Mouse (Mus musculus) C2C12 (cell line): ENCODE data around the gene Slc5a12. TPM values are rescaled to one million over a fixed set of nuclear protein-coding genes. Genes with fewer than 3 reads are reported as not detected.

Experiments
- H3K27me3 ChIP-seq: one replicate; pipeline ENCODE4 v1.6.1; 2011; ENCODE audit not compliant: control insufficient read depth, insufficient read depth, insufficient read length
- H3K36me3 ChIP-seq: one replicate; pipeline ENCODE4 v1.6.1; 2011; ENCODE audit not compliant: control insufficient read depth, insufficient read depth
- H3K4me3 ChIP-seq: one replicate; pipeline ENCODE4 v1.5.1; 2011; ENCODE audit warnings: mild to moderate bottlenecking, control low read depth; ENCODE audit not compliant: poor library complexity, insufficient read depth, severe bottlenecking
- H3K79me2 ChIP-seq: one replicate; pipeline ENCODE4 v1.6.1; 2011; ENCODE audit not compliant: control insufficient read depth, insufficient read depth
- H3K79me3 ChIP-seq: one replicate; pipeline ENCODE4 v1.6.1; 2011; ENCODE audit warnings: low read depth, control low read depth
- H3ac ChIP-seq: one replicate; pipeline ENCODE3; 2011; ENCODE audit warnings: low read depth; ENCODE audit not compliant: control insufficient read depth, insufficient read length
- CEBPB ChIP-seq: IDR thresholded peaks from one replicate; pipeline ENCODE4 v1.6.1; 2011; ENCODE audit warnings: low read depth, mild to moderate bottlenecking, control low read depth, moderate library complexity
- CTCF ChIP-seq: IDR thresholded peaks from one replicate; pipeline ENCODE4 v1.5.1; 2011; ENCODE audit not compliant: control insufficient read depth, insufficient read depth, insufficient read length
- FOSL1 ChIP-seq: IDR thresholded peaks from one replicate; pipeline ENCODE4 v1.8.0; 2011; ENCODE audit warnings: mild to moderate bottlenecking, low read length; ENCODE audit not compliant: poor library complexity, insufficient read depth, severe bottlenecking
- MAX ChIP-seq: IDR thresholded peaks from one replicate; pipeline ENCODE4 v1.6.1; 2011; ENCODE audit warnings: mild to moderate bottlenecking, control low read depth
- MYOD1 ChIP-seq: IDR thresholded peaks from one replicate; pipeline ENCODE4 v1.6.1; 2011; ENCODE audit warnings: low read depth; ENCODE audit not compliant: control insufficient read depth, insufficient read length
- MYOG ChIP-seq: IDR thresholded peaks from one replicate; pipeline ENCODE4 v1.6.1; 2011; ENCODE audit not compliant: control insufficient read depth, insufficient read length; ENCODE audit errors: extremely low read depth
- USF1 ChIP-seq: IDR thresholded peaks from one replicate; pipeline ENCODE4 v1.6.1; 2011; ENCODE audit warnings: low read depth, mild to moderate bottlenecking, control low read depth, moderate library complexity
- polyA plus RNA-seq: library from polyadenylated mRNA; unstranded; fragments of >200 nt; fragmentation: generic; extraction: Trizol; gene quantifications from one replicate; pipeline ENCODE4 v1.2.1, GENCODE M21; 2012; ENCODE audit warnings: missing spikeins

Gene Slc5a12
- polyA plus RNA-seq, 1 experiment, result not detected

DNA sequence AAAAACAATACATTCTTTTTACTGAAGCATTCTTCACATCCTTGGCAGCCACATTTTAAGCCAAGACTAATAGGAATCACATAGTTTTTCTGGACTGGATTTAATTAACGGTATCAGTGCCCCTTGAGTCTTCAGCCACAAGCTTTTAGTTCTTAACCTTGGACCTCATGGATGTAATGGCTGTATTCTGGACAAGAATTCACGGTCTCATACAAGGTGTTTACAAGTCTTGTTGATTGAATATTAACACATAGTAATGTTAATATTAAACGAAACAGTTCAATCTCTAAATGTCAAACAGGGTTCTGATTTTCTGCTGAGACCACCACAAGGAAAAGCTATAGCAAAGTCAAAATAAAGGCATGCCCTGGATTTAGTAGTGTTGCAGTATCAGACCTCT is 4.8 kb upstream of the Slc5a12 start:
- Histone ChIP-seq H3K79me3 (no peaks in the 10 kb centered on the region), H3K79me2 (no peaks in the 10 kb centered on the region), H3K27me3 (no peaks in the 10 kb centered on the region), H3ac (no peak overlapping the region), H3K4me3 (no peak overlapping the region), H3K36me3 (no peaks in the 10 kb centered on the region)
- no peak for TF ChIP-seq MYOG
- no peak for TF ChIP-seq MAX
- TF ChIP-seq FOSL1, result no peak
- no peak for TF ChIP-seq MYOD1
- TF ChIP-seq USF1, result no peak
- no peak for TF ChIP-seq CEBPB
- no peak for TF ChIP-seq CTCF

DNA sequence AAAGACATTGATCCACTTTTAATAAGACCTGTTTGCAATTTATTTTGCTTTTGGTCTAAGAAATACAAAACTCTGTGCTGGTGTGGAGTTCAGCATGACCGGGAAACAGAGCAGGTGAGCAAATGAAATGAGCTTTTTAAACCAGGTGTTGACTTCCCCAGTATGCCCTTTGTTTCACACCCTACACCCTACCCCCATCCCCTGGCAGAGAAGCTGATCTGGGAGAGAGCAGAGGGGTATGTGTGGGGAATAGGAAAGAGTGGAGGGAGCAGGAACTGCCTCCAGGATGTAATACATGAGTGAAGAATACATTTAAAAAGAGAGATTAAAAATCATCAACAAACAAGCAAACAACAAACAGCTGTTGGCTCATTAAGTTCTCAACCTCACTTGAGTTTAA is 47.3 kb downstream of the Slc5a12 start:
- no peaks in the 10 kb centered on the region for H3K27me3 ChIP-seq
- H3K79me2 ChIP-seq, result no peaks in the 10 kb centered on the region
- no peaks in the 10 kb centered on the region for H3K79me3 ChIP-seq
- TF ChIP-seq CEBPB (no peak), FOSL1 (no peak), MYOG (no peak), USF1 (no peak), MAX (no peak), MYOD1 (no peak), CTCF (no peak)
- no peaks in the 10 kb centered on the region for H3K36me3 ChIP-seq
- H3K4me3 ChIP-seq, result no peak overlapping the region
- no peak overlapping the region for H3ac ChIP-seq

- TF ChIP-seq USF1 (no peak), MYOG (no peak), MYOD1 (no peak), CTCF (no peak), MAX (no peak), FOSL1 (no peak), CEBPB (no peak)
Measured at GRCm38 (mm10) chr2:110644846-110645245, 47.7 kb downstream of the Slc5a12 start.

GRCm38 (mm10) chr2:110663329-110663728 is 66.2 kb downstream of the Slc5a12 start:
- Histone ChIP-seq H3K36me3 (no peaks in the 10 kb centered on the region), H3K27me3 (no peaks in the 10 kb centered on the region), H3ac (no peak overlapping the region), H3K4me3 (no peak overlapping the region), H3K79me3 (no peaks in the 10 kb centered on the region), H3K79me2 (no peaks in the 10 kb centered on the region)
- TF ChIP-seq FOSL1 (no peak), USF1 (no peak), CTCF (no peak), MAX (no peak), MYOG (no peak), CEBPB (no peak), MYOD1 (no peak)

More at GRCm38 (mm10) chr2:110644846-110645245, 47.7 kb downstream of the Slc5a12 start:
- Histone ChIP-seq H3K79me2 (no peaks in the 10 kb centered on the region), H3K27me3 (no peaks in the 10 kb centered on the region), H3K79me3 (no peaks in the 10 kb centered on the region), H3K36me3 (no peaks in the 10 kb centered on the region), H3ac (no peak overlapping the region), H3K4me3 (no peak overlapping the region)

GRCm38 (mm10) chr2:110671071-110671624 is 74.0 kb downstream of the Slc5a12 start:
- no peak overlapping the region for H3ac ChIP-seq

More at GRCm38 (mm10) chr2:110671071-110671624, 74.0 kb downstream of the Slc5a12 start:
- Histone ChIP-seq H3K36me3 (no peaks in the 10 kb centered on the region), H3K79me2 (no peaks in the 10 kb centered on the region), H3K79me3 (no peaks in the 10 kb centered on the region), H3K27me3 (no peaks in the 10 kb centered on the region), H3K4me3 (no peak overlapping the region)
- TF ChIP-seq FOSL1, result no peak
- no peak for TF ChIP-seq MYOG
- no peak for TF ChIP-seq MAX
- TF ChIP-seq CTCF, result no peak
- no peak for TF ChIP-seq MYOD1
- no peak for TF ChIP-seq USF1
- no peak for TF ChIP-seq CEBPB

Other genes starting within 250 kb of the Slc5a12 start
- 0.23 TPM for gene Fibin, start 234.1 kb upstream of the Slc5a12 start, polyA plus RNA-seq
- not detected for gene Muc15, start 124.0 kb downstream of the Slc5a12 start, polyA plus RNA-seq